Mouse (Mus musculus): Measurements from ENCODE around the gene Obsl1. TPM values are rescaled to one million over a fixed set of nuclear protein-coding genes. Genes with fewer than 3 reads are reported as not detected.
A peak's percentile ranks its signal among the peaks of the same experiment; 100 is the strongest.

Gene Obsl1
- polyA plus RNA-seq, 1 experiment: 41.1 TPM

DNA sequence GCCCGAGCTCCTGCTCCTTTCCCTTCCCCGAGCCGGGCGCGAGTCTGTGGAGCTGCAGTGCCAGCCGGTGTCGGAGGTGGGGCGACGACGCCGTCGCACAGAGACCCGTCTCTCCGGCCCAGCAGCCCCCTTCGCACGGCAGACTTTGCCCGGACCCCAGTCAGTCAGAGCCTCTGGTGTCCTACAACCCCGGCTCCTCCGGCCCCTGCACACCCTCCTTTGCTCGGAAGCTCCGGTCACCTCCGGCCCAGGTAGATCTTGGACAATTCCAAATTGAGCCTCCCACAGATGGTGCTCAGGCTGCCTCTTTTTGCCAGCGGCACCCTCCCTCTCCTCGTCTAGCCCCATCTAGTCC, 26.6 kb downstream of the Obsl1 start:
- WGBS: 2% methylated on average over 24 of the region's 24 CpGs
- peaks cover 16% of the 10 kb centered on the region for H3K4me1 ChIP-seq (ENCODE audit: control insufficient read depth, insufficient read depth, low read length)

DNA sequence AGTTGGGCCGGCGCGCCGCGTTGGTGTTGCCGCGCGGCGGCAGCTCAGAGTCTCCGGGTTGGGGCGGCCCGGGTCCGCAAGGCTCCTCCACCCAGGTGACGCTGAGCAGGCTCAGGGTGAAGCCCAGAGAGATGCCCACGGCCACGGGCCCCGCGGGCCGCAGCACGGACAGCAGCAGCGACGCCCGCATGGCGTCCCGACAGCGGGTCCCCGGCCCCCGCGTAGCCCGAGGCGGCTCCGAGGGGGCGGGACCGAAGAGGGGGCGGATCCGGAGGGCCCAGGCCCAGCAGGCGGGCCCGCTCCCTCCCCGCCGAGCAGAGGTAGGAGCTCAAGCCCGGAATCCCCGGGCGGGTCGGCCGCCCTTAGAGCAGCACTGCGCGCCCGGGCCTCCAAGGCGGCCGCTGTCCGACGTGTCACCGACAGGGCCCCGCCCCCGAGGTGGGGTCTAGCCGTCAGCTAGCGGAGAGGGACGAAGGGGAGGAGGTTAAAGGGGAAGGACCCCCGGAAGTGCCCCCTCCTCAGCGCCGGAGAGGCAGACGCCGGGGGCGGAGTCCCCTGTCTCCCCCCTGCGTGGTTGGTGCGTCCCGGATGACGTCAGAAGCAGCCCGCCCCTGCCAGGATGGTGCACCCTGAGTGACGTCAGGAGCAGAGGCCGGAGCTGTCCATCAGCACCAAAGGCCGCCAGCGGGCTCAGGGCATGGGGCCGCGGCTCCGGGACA, 27.2 kb downstream of the Obsl1 start, which contains the start of the genes Chpf and Tmem198:
Chpf (minus strand) TSS at position 392 of the 719 bp plus-strand sequence.
Tmem198 (plus strand) TSS at position 617 of the 719 bp plus-strand sequence.
- TF ChIP-seq CTCF (IDR thresholded peaks at IDR 0.05; ENCODE audit: borderline replicate concordance, insufficient read depth, low read depth, low read length) (no peak), POLR2A (IDR thresholded peaks at IDR 0.05; ENCODE audit: borderline replicate concordance, insufficient read depth, low read length) (peak; percentile 92)
- H3K4me1 ChIP-seq (ENCODE audit: control insufficient read depth, insufficient read depth, low read length): peaks cover 16% of the 10 kb centered on the region
- peak within 1 kb of the TSS; percentile 92 for H3K27ac ChIP-seq (ENCODE audit: insufficient read depth, low read length)
- peak within 1 kb of the TSS; percentile 85 for H3K4me3 ChIP-seq (replicated peaks; ENCODE audit: insufficient read depth, low read depth, low read length)
- peak; percentile 99 for DNase-seq
- WGBS: 1% methylated on average over 65 of the region's 76 CpGs
- H3K27me3 ChIP-seq (ENCODE audit: control insufficient read depth, insufficient read depth, low read length): no peaks in the 10 kb centered on the region

More for the DNA sequence above, 26.6 kb downstream of the Obsl1 start:
- H3K27me3 ChIP-seq (ENCODE audit: control insufficient read depth, insufficient read depth, low read length): no peaks in the 10 kb centered on the region
- H3K27ac ChIP-seq (ENCODE audit: insufficient read depth, low read length): peak overlapping the region; percentile 92
- TF ChIP-seq CTCF (IDR thresholded peaks at IDR 0.05; ENCODE audit: borderline replicate concordance, insufficient read depth, low read depth, low read length): no peak
- TF ChIP-seq POLR2A (IDR thresholded peaks at IDR 0.05; ENCODE audit: borderline replicate concordance, insufficient read depth, low read length): no peak
- DNase-seq: no peak
- H3K4me3 ChIP-seq (replicated peaks; ENCODE audit: insufficient read depth, low read depth, low read length): peak overlapping the region; percentile 85

DNA sequence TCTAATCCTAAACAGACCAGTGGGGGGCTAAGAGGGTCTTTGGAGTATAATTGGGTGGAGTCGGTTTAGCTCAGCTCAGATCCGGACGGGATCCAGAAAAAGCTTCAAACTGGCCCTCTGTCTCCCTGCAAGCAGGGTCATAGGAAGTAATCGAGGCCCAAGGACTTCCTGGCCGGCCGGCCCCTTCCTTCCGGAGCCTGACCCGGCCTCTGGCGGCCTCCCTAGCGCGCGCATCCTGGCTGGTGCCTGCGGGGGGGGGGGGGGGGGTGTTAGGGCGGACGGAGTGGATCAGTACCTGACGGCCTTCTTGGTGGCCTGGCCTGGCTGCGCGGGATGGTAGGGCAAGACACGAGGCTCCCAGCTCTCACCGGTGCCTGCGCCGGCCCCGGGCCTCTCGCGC, 27.8 kb downstream of the Obsl1 start:
- no peak for TF ChIP-seq CTCF (IDR thresholded peaks at IDR 0.05; ENCODE audit: borderline replicate concordance, insufficient read depth, low read depth, low read length)
- no peak for TF ChIP-seq POLR2A (IDR thresholded peaks at IDR 0.05; ENCODE audit: borderline replicate concordance, insufficient read depth, low read length)
- 1% methylated on average over 24 of the region's 25 CpGs for WGBS
- Histone ChIP-seq H3K4me3 (replicated peaks; ENCODE audit: insufficient read depth, low read depth, low read length) (peak overlapping the region; percentile 85), H3K27ac (ENCODE audit: insufficient read depth, low read length) (peak overlapping the region; percentile 92; the same call in 1 of the 2 replicates), H3K27me3 (ENCODE audit: control insufficient read depth, insufficient read depth, low read length) (no peaks in the 10 kb centered on the region), H3K4me1 (ENCODE audit: control insufficient read depth, insufficient read depth, low read length) (peaks cover 15% of the 10 kb centered on the region)
- DNase-seq: peak in 1 of 2 experiments; percentile 52

DNA sequence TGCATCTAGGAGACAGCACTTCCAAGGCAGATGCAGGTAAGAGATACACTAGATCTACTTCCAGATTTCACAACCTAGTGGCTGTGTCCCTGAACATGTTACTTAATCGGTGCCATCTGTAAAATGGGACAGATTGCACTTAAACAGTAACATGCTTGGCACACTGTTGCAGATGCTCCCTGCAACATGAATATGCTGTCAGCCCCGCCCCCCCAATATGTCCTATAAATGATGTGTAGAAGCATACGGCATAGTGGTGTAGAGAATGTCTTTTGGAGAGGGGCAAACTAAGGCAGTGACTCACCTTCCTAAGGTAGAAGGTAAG, 28.3 kb downstream of the Obsl1 start:
- 37% methylated on average over 3 of the region's 3 CpGs for whole genome bisulfite sequencing
- Histone ChIP-seq H3K4me3 (replicated peaks; ENCODE audit: insufficient read depth, low read depth, low read length) (peak overlapping the region; percentile 29), H3K27ac (ENCODE audit: insufficient read depth, low read length) (no peak overlapping the region), H3K4me1 (ENCODE audit: control insufficient read depth, insufficient read depth, low read length) (peaks cover 12% of the 10 kb centered on the region), H3K27me3 (ENCODE audit: control insufficient read depth, insufficient read depth, low read length) (no peaks in the 10 kb centered on the region)
- no peak for DNase-seq
- TF ChIP-seq CTCF (IDR thresholded peaks at IDR 0.05; ENCODE audit: borderline replicate concordance, insufficient read depth, low read depth, low read length) (no peak), POLR2A (IDR thresholded peaks at IDR 0.05; ENCODE audit: borderline replicate concordance, insufficient read depth, low read length) (no peak)

DNA sequence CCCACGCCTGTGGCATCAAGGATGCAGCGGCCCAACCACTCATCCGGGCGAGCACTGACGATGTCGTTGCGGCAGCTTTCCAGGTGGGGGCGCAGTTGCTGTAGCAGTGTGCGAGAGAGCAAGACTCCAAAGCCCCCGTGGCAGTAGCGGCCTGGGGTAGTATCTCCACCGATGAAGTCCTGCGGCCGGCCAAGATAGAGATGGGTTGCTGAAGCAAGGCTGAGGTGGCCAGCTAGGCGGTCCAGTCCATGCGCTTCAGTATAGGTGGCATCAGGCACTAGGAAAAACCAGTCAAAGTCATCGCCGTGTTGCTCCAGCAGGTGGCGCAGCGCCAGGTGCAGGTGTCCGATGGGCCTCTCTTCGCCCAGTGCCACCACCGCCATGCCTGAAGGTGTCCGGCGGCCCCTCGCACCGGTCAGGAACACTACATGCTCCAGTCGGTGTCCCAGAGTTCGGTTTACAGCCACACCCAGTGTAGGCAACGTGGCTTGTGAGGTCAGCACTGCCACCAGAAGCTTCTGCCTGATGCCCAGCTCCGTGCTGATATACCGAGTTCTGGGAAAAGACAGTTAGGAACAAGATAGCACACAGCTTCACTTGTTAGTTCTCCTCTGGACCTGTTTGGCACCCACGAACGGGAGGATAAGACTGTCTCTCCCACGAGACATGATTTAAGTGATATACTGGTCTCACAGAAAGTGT, 28.8 kb downstream of the Obsl1 start:
- TF ChIP-seq POLR2A (IDR thresholded peaks at IDR 0.05; ENCODE audit: borderline replicate concordance, insufficient read depth, low read length) (no peak), CTCF (IDR thresholded peaks at IDR 0.05; ENCODE audit: borderline replicate concordance, insufficient read depth, low read depth, low read length) (peak; percentile 68)
- peak; percentile 92 to 96 for DNase-seq

DNA sequence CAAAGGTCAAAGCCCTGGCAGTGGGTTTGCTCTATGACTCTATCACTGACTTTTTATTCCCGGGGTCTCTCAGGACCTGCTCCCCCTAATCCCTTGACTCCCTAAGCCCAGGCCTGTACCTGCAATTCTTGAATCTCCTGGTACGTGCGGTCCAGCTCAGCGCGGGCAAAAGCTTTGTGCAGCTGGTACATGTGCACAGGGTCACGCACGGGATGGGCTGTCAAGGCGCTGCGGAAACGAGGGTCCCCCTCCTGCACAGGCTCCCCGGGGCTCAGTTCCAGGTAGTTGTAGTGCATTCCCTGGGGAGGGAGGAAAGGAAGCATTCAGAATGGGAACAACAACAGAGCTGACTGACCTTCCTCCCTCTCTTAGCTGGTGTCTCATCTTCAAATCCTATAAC, 29.8 kb downstream of the Obsl1 start:
- 93% methylated on average over 11 of the region's 11 CpGs for WGBS
- peaks cover 8% of the 10 kb centered on the region; the same call in 1 of the 2 replicates for H3K4me1 ChIP-seq (ENCODE audit: control insufficient read depth, insufficient read depth, low read length)
- H3K27ac ChIP-seq (ENCODE audit: insufficient read depth, low read length): no peak overlapping the region
- H3K4me3 ChIP-seq (replicated peaks; ENCODE audit: insufficient read depth, low read depth, low read length): no peak overlapping the region
- no peak for DNase-seq
- TF ChIP-seq CTCF (IDR thresholded peaks at IDR 0.05; ENCODE audit: borderline replicate concordance, insufficient read depth, low read depth, low read length) (no peak), POLR2A (IDR thresholded peaks at IDR 0.05; ENCODE audit: borderline replicate concordance, insufficient read depth, low read length) (no peak)
- H3K27me3 ChIP-seq (ENCODE audit: control insufficient read depth, insufficient read depth, low read length): no peaks in the 10 kb centered on the region

More for the DNA sequence above, 28.8 kb downstream of the Obsl1 start:
- Histone ChIP-seq H3K27me3 (ENCODE audit: control insufficient read depth, insufficient read depth, low read length) (no peaks in the 10 kb centered on the region), H3K4me3 (replicated peaks; ENCODE audit: insufficient read depth, low read depth, low read length) (peak overlapping the region; percentile 56), H3K27ac (ENCODE audit: insufficient read depth, low read length) (0 out of 2 replicates have a peak overlapping the region, but pooled peaks have one; percentile 4), H3K4me1 (ENCODE audit: control insufficient read depth, insufficient read depth, low read length) (peaks cover 10% of the 10 kb centered on the region; the same call in 1 of the 2 replicates)
- 4% methylated on average over 35 of the region's 35 CpGs for WGBS

DNA sequence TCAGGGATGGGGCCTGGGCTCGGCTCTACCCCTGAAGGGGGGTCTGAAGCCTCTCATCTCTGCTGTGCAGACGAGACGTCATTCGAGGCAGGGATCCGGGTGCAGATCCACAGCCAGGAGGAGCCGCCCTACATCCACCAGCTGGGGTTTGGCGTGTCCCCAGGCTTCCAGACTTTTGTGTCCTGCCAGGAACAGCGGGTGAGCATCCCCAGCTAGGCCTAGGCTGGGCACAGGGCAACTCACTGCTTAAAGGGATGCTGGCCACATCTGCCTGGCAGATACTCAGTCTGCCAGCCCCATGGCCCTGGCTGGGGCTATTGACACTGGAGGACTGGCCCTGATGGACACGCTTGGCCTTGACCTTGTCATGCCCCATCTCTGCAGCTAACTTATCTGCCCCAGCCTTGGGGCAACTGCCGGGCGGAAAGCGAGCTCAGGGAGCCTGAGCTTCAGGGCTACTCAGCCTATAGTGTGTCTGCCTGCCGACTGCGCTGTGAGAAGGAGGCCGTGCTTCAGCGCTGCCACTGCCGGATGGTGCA, 36.9 kb downstream of the Obsl1 start:
- TF ChIP-seq POLR2A (IDR thresholded peaks at IDR 0.05; ENCODE audit: borderline replicate concordance, insufficient read depth, low read length): no peak
- no peak for TF ChIP-seq CTCF (IDR thresholded peaks at IDR 0.05; ENCODE audit: borderline replicate concordance, insufficient read depth, low read depth, low read length)
- Histone ChIP-seq H3K27me3 (ENCODE audit: control insufficient read depth, insufficient read depth, low read length) (no peaks in the 10 kb centered on the region), H3K4me1 (ENCODE audit: control insufficient read depth, insufficient read depth, low read length) (peaks cover 9% of the 10 kb centered on the region), H3K4me3 (replicated peaks; ENCODE audit: insufficient read depth, low read depth, low read length) (no peak overlapping the region), H3K27ac (ENCODE audit: insufficient read depth, low read length) (no peak overlapping the region)
- DNase-seq: peak in 1 of 2 experiments; percentile 17
- 53% methylated on average over 17 of the region's 17 CpGs for WGBS
